In genomic region chr2:28688431-28688830, GRCm38 (mm10) we compare ENCODE assay signal across 1 mouse cellular context.
TF ChIP-seq lines count a peak whose summit lies in the region.

No protein-coding gene starts in this region.

TF ChIP-seq in MEL, 35 proteins besides CTCF, POLR2A, EP300 and RAD21 (continued from another document):
- TF ChIP-seq HCFC1 (IDR thresholded peaks at IDR 0.05; ENCODE audit: low read depth, low read length) (0 out of 2 replicates have a peak, but pooled peaks have one; percentile 20), JUND (IDR thresholded peaks at IDR 0.05; ENCODE audit: low read depth, low read length) (no peak)
